Mouse (Mus musculus) layer of hippocampus, postnatal 14 days (tissue): ENCODE measurements at regions not wholly inside any gene's neighbourhood (a gene's known extent, or its start where the extent isn't known, plus 50 kb on each side); places are given as distances from the start of the nearest gene placed in this dataset.

ENCODE experiments used
- DNase-seq, 2 experiments: peaks; one replicate each; pipeline ENCODE4 v3.0.0; 2021 to 2022; ENCODE audit warnings: low spot score in 2 of 2, mixed read lengths in 1 of 2

GRCm38 (mm10) chr10:109607121-109607520, 596.3 kb upstream of the Syt1 start:
- DNase-seq = no peak

- DNase-seq = peak in 1 of 2 experiments; percentile 9
These were observed 592.5 kb upstream of the Syt1 start for GRCm38 (mm10) chr10:109603241-109603640.

- peak in 1 of 2 experiments; percentile 15 for DNase-seq
These were observed 587.8 kb upstream of the Syt1 start for GRCm38 (mm10) chr10:109598604-109599003.

GRCm38 (mm10) chr10:109573200-109573599, 562.4 kb upstream of the Syt1 start:
- DNase-seq = no peak

GRCm38 (mm10) chr10:109569798-109570197, 559.0 kb upstream of the Syt1 start:
- DNase-seq = no peak

GRCm38 (mm10) chr10:109566675-109567074, 555.9 kb upstream of the Syt1 start:
- DNase-seq = no peak

GRCm38 (mm10) chr10:109561638-109562037, 550.9 kb upstream of the Syt1 start:
- peak in 1 of 2 experiments; percentile 10 for DNase-seq

- no peak for DNase-seq
These were observed 550.3 kb upstream of the Syt1 start for GRCm38 (mm10) chr10:109561094-109561493.

GRCm38 (mm10) chr10:109543301-109543700, 532.5 kb upstream of the Syt1 start:
- DNase-seq = no peak

- no peak for DNase-seq
These were observed 529.4 kb upstream of the Syt1 start for GRCm38 (mm10) chr10:109540229-109540628.

GRCm38 (mm10) chr10:109528096-109528495, 517.3 kb upstream of the Syt1 start:
- DNase-seq = no peak

- no peak for DNase-seq
These were observed 510.9 kb upstream of the Syt1 start for GRCm38 (mm10) chr10:109521681-109522080.

GRCm38 (mm10) chr10:109517664-109518063, 506.9 kb upstream of the Syt1 start:
- DNase-seq = no peak

- DNase-seq = no peak
These were observed 504.4 kb upstream of the Syt1 start for GRCm38 (mm10) chr10:109515225-109515624.

GRCm38 (mm10) chr10:109510917-109511715, 500.3 kb upstream of the Syt1 start:
- DNase-seq = peak in 1 of 2 experiments; percentile 29

- DNase-seq = no peak
These were observed 497.8 kb upstream of the Syt1 start for GRCm38 (mm10) chr10:109508553-109508952.

GRCm38 (mm10) chr10:109507228-109507627, 496.4 kb upstream of the Syt1 start:
- no peak for DNase-seq

GRCm38 (mm10) chr10:109504683-109505082, 493.9 kb upstream of the Syt1 start:
- DNase-seq = no peak

GRCm38 (mm10) chr10:109500861-109501260, 490.1 kb upstream of the Syt1 start:
- no peak for DNase-seq

GRCm38 (mm10) chr10:109498301-109498700, 487.5 kb upstream of the Syt1 start:
- DNase-seq = no peak

GRCm38 (mm10) chr10:109496161-109496560, 485.4 kb upstream of the Syt1 start:
- peak; percentile 33 to 85 for DNase-seq

- no peak for DNase-seq
These were observed 480.0 kb upstream of the Syt1 start for GRCm38 (mm10) chr10:109490765-109491164.

- no peak for DNase-seq
These were observed 477.2 kb upstream of the Syt1 start for GRCm38 (mm10) chr10:109488000-109488399.
